Mouse (Mus musculus) layer of hippocampus, adult 8-10 months (tissue): Measurements from ENCODE around the gene Acp1. TPM values are rescaled to one million over a fixed set of nuclear protein-coding genes. Genes with fewer than 3 reads are reported as not detected.

Experiments used
- DNase-seq, 2 experiments: peaks; one replicate each; pipeline ENCODE4 v3.0.0; 2022; ENCODE audit warnings: low spot score in 2 of 2
- total RNA-seq, 4 experiments: library from RNA; stranded (reverse); gene quantifications; 2 replicates each; pipeline ENCODE4 v1.2.4; 2022

The Acp1 gene
- total RNA-seq, result 10 to 100 TPM; 51.9 to 62.4 (median 56.0) TPM

DNA sequence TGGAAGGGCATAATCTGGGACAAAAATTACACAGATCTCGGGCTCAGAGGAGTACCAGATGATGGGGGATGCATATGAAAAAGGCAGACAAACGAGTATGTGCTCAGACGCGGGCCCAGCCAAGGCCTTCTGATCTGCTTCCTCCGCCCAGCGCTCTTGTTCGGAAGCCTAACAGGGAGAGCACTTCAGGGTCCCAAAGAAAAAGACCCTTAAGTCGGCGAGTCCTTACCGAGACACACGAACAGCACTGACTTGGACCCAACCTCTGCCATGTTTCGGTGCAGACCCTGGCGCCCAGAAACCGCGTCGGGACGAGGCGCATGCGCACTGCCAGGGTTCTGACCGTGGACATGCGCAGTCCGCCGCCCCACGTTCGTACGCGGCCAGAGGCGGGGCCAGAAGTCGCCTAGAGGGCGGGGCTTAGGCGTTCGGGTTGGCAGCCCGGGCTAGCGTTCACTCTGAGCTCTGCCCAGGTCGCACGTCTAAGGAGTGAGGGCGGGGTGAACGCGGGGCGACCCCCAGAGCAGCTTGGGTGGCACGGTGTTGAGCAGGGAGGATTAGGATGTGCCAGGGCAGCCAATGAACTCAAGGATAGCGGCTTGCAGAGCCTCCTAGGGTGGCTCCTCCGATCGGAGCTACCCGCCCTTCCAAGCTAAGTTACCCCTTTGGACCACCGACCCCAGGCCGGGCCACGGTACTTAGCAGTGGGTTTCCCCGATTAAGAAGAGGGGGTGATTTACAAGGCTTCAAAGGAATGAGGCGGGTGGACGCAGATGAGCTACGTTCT, at the start of gene Acp1, which contains the start of gene Sh3yl1:
TSS of gene Acp1 (minus strand) at position 329 of the 787 bp plus-strand sequence.
TSS of gene Sh3yl1 (plus strand) at position 408 of the 787 bp plus-strand sequence.
- peak; percentile 91 to 94 for DNase-seq

DNA sequence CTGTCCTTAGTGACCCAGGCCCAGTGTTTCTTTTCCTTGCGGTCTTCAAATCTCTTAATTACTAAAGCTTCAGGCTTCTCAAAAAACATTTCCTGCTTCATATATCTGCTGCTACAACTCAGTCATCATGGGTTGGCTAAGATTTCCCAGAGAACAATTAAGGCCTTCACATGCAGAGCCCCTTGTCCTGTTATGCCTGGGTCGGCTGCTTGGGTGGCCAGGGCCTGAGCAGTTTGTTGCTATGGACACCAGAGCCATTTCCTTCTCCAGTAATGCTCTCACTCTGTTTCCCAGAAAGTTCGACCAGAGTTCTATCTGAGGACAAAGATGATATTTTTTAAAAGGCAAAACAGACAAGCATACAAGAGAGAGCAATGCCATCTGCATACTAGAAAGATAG, 32.8 kb upstream of the Acp1 start:
- DNase-seq, result no peak

DNA sequence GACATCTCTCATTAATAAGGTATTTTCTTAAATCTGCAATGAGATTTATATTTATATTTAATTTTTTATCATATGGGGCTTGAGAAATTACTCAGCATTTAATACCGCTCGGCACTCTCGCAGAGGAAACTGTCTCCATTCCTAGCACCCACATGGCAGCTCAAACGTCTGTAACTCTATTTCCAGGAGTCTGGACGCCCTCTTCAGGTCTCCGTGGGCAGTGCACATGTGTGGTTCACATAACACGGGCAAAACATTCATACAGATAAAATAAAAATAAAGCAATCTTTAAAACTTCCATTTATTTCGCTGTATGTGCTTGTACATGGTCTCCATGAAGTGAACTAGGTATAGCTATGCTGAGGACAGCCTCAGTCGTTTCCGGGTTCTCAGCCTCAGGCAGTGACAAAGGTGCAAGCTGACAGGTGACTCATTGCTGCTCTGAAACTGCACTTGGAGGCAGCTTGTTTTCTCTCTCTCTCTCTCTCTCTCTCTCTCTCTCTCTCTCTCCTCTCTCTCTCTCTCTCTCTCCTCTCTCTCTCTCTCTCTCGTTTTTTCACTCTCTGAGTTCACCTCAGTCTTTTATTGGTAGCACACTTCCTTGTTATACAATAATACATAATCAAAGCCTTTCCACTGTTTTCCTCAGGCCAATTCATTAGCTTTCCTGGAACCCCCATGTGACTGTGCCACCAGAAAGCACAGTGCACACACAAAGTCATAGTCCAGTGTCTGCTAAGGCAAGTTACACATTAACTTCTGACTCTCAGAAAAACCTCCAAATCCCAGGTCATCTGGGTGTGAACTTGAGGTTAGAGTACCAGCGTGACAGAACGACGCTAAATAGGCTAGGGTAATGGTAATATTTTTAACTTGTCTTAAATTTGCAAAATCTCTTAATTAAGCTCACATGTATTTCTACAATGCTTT, 31.9 kb upstream of the Acp1 start:
- no peak for DNase-seq

- DNase-seq, result no peak
These were observed 25.5 kb upstream of the Acp1 start for GRCm38 (mm10) chr12:30936899-30937298.

- DNase-seq, result no peak
These were observed 21.9 kb upstream of the Acp1 start for GRCm38 (mm10) chr12:30933299-30933698.

- no peak for DNase-seq
These were observed 16.8 kb upstream of the Acp1 start for GRCm38 (mm10) chr12:30928182-30928581.

- no peak for DNase-seq
These were observed 11.0 kb upstream of the Acp1 start for GRCm38 (mm10) chr12:30922401-30922800.

DNA sequence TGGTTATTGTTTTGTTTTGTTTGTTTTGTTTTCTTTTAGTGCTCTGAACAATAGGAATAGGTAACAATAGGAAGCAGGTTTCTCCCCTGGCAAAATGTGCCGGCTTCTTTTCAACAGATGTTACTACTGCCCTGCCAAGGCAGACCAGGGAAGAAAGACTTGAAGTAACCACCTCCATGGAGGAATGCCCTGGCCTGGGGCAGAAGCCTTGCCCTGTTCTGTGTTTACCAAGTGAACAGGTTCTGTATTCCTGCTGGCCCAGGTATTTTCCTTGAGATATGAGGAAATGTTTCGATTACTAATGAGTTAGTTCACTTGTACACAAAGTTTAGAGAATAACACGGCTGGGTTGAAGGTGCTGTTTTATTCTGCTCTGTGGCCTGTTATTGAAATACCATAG, 1.5 kb upstream of the Acp1 start:
- DNase-seq, result no peak

DNA sequence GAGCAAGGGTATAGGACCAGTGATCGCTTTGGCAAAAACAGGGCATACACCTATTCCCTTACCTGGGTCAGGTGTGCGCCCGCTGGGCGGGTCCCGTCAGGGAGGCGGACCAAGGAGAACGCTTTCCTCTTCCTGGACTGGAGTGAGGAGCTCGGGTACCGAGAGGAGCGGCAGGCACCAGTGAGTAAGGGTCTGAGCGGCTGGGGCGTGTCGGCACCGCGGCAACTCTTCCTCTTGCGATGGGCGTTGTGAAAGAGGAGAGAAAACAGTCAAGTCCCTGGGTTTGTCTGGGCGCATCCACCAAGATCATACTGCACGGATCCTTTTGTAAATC, 626 bp upstream of the Acp1 start:
- DNase-seq, result peak; percentile 11 to 18

DNA sequence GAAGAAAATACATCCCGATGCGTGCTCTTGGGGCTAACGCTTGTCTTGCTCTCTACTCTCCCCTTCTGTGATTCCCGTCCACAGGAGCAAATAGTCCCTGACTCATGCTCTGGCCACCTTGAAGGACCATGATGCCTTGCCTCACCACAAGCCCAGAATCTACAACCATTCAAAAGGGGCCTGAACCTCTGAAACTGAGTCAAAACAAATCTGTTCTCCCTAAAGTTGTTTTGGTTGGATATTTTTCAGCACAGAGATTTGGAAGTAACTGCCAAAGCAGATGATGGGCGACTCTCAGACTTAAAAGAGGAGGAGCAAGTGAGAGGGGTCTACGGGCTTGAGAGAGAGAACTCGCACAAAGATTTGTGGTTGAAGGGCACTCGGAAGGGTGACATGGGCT, 529 bp downstream of the Acp1 start:
- no peak for DNase-seq

- no peak for DNase-seq
These were observed 1.5 kb downstream of the Acp1 start for GRCm38 (mm10) chr12:30909881-30910280.

GRCm38 (mm10) chr12:30908658-30909057, 2.7 kb downstream of the Acp1 start:
- DNase-seq, result no peak

- no peak for DNase-seq
These were observed 14.3 kb downstream of the Acp1 start for GRCm38 (mm10) chr12:30897039-30897438.

DNA sequence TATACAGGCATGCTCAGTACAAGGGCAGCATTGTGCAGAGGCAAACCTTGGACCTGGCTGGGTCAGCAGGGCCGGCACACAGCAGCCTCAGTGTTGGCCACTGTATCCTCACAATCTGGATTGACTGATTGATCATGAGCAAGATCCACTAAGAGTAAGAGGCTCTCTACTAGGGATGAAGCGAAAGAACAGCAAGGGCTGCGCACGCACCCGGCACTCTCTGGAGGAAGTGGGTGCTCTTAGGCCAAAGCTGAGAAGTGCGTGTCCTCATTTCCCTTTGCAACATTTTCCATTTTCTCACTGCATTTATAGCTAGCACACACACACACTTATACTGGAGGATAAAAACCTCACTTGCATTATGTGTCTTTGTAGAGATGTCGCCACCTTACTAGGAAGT, 20.0 kb downstream of the Acp1 start:
- DNase-seq, result no peak

DNA sequence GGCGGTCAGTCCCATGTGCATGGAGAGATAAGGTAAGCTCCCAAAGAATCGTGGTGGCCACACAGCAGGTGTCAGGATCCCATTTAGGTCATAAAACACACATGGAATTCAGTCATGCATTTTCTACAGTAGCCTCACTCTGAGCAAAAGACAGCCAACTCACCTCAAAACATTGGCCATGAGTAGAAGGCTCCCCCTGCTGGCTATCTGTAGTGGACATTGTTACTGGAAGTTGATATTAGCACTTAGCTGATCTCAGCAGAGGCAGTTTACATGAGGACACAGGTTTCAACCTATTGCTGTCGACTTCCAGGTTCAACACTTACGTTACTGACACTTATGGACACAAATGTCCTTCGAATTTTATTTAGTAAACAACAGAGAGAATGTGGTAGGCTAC, 21.3 kb downstream of the Acp1 start:
- DNase-seq, result peak; percentile 54 to 68

- no peak for DNase-seq
These were observed 23.4 kb downstream of the Acp1 start for GRCm38 (mm10) chr12:30888003-30888402.

DNA sequence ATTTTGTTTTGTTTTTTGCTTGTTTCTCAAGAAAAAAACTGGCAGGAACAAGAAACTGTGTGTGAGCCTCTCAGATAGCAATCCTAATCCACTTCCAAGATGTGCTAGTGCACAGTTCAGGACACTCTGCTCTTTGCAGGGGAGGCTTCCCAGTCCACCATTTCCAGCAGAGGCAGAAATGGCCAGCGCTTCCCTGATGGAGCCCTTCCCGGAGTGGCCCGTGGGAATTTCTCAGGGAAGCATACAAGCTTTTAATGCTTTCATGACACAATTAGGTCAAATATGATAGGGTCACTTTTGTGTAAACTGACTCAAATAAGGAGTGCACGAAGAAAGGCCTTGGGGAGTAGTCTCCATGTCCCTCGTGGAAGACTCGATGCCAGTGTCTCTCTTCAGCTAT, 25.5 kb downstream of the Acp1 start:
- no peak for DNase-seq

GRCm38 (mm10) chr12:30884622-30885230, 26.7 kb downstream of the Acp1 start:
- no peak for DNase-seq

DNA sequence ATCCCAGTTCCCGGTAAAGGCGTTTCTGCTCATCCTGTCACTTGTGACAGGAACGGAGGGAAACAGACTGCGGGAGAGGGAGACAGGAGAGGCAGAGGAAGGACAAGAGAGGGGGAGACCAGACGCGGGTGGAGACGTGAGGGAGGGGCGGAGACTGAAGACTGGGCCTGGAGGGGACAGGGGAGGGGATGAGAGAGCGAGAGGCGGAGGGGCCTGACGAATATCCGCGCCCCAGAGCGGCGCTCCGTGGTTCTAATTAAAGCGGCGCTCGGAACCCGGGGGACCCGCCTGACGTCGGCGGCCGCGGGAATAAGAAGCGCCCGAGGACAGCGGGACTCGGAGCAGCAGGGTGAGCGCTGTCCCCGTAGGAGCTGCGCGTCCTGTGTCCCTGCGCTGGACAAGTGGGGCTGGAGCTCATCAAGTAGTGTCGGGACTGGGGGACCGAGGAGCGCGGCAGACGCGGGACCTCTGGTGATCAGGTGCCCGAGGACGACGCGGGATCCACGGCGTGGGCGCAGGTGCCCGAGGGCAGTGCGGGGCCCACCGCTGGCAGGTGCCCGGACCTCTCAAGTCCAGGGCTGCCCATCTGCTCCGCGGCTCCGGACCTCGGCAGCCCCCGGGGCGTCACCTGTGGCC, 27.3 kb downstream of the Acp1 start, which contains the start of gene Alkal2:
TSS of gene Alkal2 (plus strand) at position 337 of the 636 bp plus-strand sequence.
- peak in 1 of 2 experiments; percentile 11 for DNase-seq

GRCm38 (mm10) chr12:30883592-30883985, 27.8 kb downstream of the Acp1 start:
- no peak for DNase-seq

DNA sequence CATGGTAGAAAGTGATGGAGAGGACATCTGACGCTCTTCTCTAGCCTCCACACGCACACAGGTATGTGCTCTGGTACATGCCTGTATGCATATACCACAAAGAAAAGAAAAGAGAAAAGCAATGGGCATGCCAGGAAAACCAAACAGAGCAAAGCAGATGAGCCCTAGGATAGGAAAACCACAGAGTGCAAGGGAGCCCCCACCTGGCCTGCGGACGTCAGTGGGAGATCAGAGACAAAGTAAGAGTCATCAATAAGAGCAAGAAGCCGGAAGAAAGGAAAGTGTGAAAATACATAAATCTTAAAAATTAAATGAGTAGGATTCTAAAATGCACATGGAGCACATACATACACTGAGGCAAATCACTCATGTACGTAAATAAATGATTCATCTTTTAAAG, 31.9 kb downstream of the Acp1 start:
- DNase-seq, result no peak
